Mouse (Mus musculus) G1E (cell line): ENCODE results near the gene Pkd1l2. TPM values are rescaled to one million over a fixed set of nuclear protein-coding genes. Genes with fewer than 3 reads are reported as not detected.

ENCODE experiments used
- ATAC-seq: 2 replicates; pipeline ENCODE4 v1.8.0; 2016; ENCODE audit warnings: mild to moderate bottlenecking; ENCODE audit not compliant: insufficient number of reproducible peaks, poor library complexity, low FRiP score, severe bottlenecking; ENCODE audit errors: extremely low read depth
- DNase-seq: peaks from one replicate; pipeline ENCODE4 v3.0.0; 2012; ENCODE audit warnings: low spot score
- H3K27me3 ChIP-seq: 2 replicates; pipeline ENCODE4 v1.6.1; 2012; ENCODE audit warnings: mild to moderate bottlenecking, low read length, inconsistent platforms; ENCODE audit not compliant: insufficient read depth
- H3K36me3 ChIP-seq: replicated peaks from 2 replicates; pipeline ENCODE3; 2012; ENCODE audit warnings: mild to moderate bottlenecking, inconsistent platforms
- H3K4me1 ChIP-seq: 2 replicates; pipeline ENCODE4 v1.6.1; 2012; ENCODE audit warnings: low read depth, low read length, inconsistent platforms, mixed read lengths; ENCODE audit not compliant: insufficient read depth
- H3K4me3 ChIP-seq: 2 replicates; pipeline ENCODE4 v1.5.1; 2012; ENCODE audit warnings: low read depth, mild to moderate bottlenecking, inconsistent platforms, low read length, moderate library complexity, mixed read lengths
- H3K9me3 ChIP-seq: replicated peaks from 2 replicates; pipeline ENCODE4 v1.6.1; 2012; ENCODE audit warnings: inconsistent platforms
- CTCF ChIP-seq: IDR thresholded peaks from 2 replicates; pipeline ENCODE4 v1.5.1; 2012; ENCODE audit warnings: low read depth, low read length, inconsistent platforms, mixed read lengths
- GATA1 ChIP-seq: IDR thresholded peaks from 2 replicates; pipeline ENCODE4 v1.6.1; 2012; ENCODE audit warnings: borderline replicate concordance, low read length, inconsistent platforms, mixed read lengths
- GATA2 ChIP-seq: IDR thresholded peaks from 2 replicates; pipeline ENCODE4 v1.6.1; 2012; ENCODE audit warnings: low read depth, low read length, inconsistent platforms, borderline replicate concordance
- POLR2AphosphoS5 ChIP-seq: IDR thresholded peaks from 2 replicates; pipeline ENCODE4 v1.6.1; 2012; ENCODE audit warnings: low read depth, low read length, inconsistent platforms; ENCODE audit not compliant: insufficient replicate concordance
- TAL1 ChIP-seq: conservative IDR thresholded peaks from 2 replicates; pipeline ENCODE4 v1.6.1; 2012; ENCODE audit warnings: low read depth, low read length, inconsistent platforms, mixed read lengths
- polyA plus RNA-seq: library from polyadenylated mRNA; stranded (reverse); fragments of >175 nt; gene quantifications from 2 replicates; pipeline ENCODE4 v1.2.3, GENCODE M21; 2012
- total RNA-seq, 2 experiments: library from RNA; stranded (forward) in 1 of 2; stranded (reverse) in 1 of 2; fragments of 200-1000 nt in 1 of 2; fragments of >200 nt in 1 of 2; fragmentation: Nextera tagmentation in 1 of 2; gene quantifications; 2 replicates each; pipeline ENCODE4 v1.2.3; 2014 to 2017

Gene Pkd1l2
- total and polyA plus RNA-seq, 3 experiments, result 0.09 to 0.60 (median 0.16) TPM

DNA sequence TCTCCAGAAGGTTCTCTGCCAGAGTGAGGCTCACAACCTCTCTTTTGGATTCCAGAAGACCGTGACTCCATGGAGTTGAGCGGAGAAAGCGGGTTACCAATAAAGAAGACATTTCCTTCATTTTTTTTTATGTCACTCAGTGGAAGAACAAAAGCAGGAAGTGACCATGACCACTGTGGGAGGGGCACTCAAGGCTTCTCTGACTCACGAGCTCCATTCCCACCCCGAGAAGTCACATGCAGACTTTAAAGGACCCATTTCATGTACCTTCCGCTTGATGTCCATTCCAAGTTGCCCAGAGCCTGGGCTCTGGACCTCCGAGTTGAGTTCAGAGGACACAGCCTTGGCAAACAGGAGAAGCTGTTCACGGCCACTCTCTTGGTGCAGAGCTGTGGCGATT, 31.5 kb downstream of the Pkd1l2 start:
- H3K4me1 ChIP-seq, result peaks cover 29% of the 10 kb centered on the region
- TF ChIP-seq CTCF (no peak), GATA1 (no peak), GATA2 (no peak), TAL1 (no peak), POLR2AphosphoS5 (no peak)
- H3K4me3 ChIP-seq, result no peak overlapping the region
- ATAC-seq, result no peak
- peaks cover 17% of the 10 kb centered on the region for H3K9me3 ChIP-seq
- H3K27me3 ChIP-seq, result peaks cover 4% of the 10 kb centered on the region
- no peak for DNase-seq
- H3K36me3 ChIP-seq, result no peaks in the 10 kb centered on the region

DNA sequence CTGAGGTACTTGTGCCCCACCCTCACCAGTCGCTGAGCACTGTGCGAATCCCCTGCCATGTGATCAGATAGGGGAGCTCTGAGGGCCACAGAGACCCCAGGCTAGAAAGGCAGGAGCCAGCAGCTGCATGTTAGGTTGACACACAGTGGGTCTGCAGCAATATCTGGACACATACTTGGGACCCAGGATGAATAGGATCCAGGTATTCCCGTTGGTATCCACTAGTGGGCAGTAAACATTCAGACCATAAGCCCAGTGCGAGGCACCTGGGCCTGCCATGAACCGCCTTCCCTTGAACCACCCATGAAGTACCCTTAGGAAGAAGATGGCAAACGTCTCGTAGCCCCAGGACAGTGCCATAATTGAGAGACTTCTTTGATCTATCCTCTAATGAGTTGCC, 32.8 kb downstream of the Pkd1l2 start:
- no peak for TF ChIP-seq TAL1
- no peaks in the 10 kb centered on the region for H3K36me3 ChIP-seq
- DNase-seq, result no peak
- H3K9me3 ChIP-seq, result peaks cover 14% of the 10 kb centered on the region
- no peak overlapping the region for H3K4me3 ChIP-seq
- no peak for ATAC-seq
- H3K4me1 ChIP-seq, result peaks cover 20% of the 10 kb centered on the region
- H3K27me3 ChIP-seq, result peaks cover 4% of the 10 kb centered on the region; the same call in 1 of the 2 replicates

DNA sequence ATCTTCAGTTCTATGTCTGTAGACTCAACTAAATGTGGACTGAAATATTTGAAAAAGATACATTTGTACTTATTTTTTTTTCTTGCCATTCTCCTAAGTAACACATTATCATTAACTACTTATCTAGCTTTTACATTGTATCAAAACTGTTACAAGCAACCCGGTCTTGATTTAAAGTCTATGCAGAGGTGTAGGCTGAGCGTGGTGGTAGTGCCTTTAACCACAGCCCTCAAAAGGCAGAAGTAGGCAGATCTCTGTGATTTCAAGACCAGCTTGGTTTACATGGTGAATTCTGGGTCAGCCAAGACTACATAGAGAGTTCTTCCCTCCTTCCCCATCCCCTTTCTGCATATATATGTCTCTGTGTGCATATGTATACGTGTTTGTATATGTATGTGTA, 38.7 kb downstream of the Pkd1l2 start:
- peaks cover 10% of the 10 kb centered on the region for H3K27me3 ChIP-seq
- no peak overlapping the region for H3K4me3 ChIP-seq
- peaks cover 8% of the 10 kb centered on the region for H3K9me3 ChIP-seq
- H3K4me1 ChIP-seq, result no peaks in the 10 kb centered on the region
- TF ChIP-seq CTCF, result no peak
- TF ChIP-seq POLR2AphosphoS5, result no peak
- no peak for TF ChIP-seq GATA2
- DNase-seq, result no peak
- no peak for ATAC-seq
- no peaks in the 10 kb centered on the region for H3K36me3 ChIP-seq

DNA sequence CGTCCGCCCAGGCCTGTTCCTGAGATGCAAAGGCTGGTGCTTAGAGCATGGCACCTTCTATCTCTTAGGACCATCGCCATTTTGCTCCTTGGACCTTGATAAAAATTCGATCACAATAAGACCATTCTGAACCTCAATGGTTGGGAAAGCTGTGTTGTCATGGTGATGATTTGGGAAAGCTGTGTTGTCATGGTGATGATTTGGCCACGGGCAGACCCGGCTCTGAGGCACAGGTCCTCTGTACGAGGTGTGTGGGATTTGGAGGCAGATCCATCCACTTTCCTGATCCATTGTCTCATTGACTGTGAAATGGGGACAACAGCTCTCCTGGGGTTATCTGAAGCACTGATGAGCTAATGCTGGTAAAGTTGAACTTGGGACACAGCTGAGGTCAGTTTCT, 42.4 kb downstream of the Pkd1l2 start:
- no peak for ATAC-seq
- no peak for DNase-seq
- no peaks in the 10 kb centered on the region for H3K36me3 ChIP-seq

DNA sequence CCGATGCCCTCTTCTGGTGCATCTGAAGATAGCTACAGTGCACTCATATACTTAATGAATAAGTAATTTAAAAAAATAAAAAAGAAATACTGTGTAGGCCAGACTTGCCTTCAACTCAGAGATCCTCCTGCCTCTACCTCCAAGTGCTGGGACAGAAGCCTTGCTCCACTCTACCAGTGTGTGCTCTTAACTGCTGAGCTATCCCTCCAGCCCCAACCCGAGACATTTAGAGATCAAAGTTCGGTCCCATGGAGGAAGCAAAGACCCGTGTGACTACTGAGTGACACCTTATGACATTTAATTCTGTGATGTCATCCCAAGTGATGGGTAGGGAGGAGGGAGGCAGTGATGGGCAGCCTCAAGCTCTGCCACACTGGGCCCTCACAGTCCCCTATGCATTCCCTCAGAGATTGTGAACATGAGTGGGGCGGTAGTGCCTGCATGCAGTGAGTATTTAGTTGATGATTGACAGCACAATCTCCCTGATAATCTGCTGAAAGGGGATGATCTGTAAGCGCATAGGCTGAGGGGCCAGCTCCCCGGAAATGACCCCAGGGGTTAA, 44.8 kb downstream of the Pkd1l2 start:
- TF ChIP-seq CTCF, result no peak
- TF ChIP-seq TAL1, result no peak
- no peak for TF ChIP-seq GATA2
- no peak for TF ChIP-seq GATA1
- TF ChIP-seq POLR2AphosphoS5, result no peak
- DNase-seq, result no peak
- Histone ChIP-seq H3K4me1 (no peaks in the 10 kb centered on the region), H3K9me3 (peaks cover 16% of the 10 kb centered on the region), H3K27me3 (peaks cover 3% of the 10 kb centered on the region; the same call in 1 of the 2 replicates), H3K36me3 (no peaks in the 10 kb centered on the region), H3K4me3 (no peak overlapping the region)
- no peak for ATAC-seq

More for the DNA sequence above, 42.4 kb downstream of the Pkd1l2 start:
- peaks cover 15% of the 10 kb centered on the region for H3K9me3 ChIP-seq
- no peaks in the 10 kb centered on the region for H3K4me1 ChIP-seq
- no peak overlapping the region for H3K4me3 ChIP-seq
- H3K27me3 ChIP-seq, result peaks cover 14% of the 10 kb centered on the region
- TF ChIP-seq POLR2AphosphoS5 (no peak), CTCF (no peak), GATA1 (no peak), GATA2 (no peak), TAL1 (no peak)

DNA sequence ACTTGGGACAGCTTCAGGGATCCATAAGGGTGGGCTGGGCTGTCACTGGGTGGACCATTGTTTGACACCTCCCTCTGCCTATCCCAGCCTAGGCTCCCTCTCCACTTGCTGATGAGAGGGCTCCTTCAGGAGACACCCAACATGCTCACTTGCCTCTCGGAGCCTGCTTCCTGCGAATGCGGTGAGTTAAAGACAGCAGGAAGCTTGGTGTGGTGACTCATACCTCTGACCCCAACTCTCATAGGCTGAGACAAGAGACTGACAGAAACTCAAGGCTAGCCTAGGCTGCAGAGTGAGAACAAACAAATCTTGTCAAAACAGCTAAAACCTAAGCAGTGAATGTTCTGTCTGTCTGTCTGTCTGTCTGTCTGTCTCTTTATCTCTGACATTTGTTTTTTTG, 48.9 kb downstream of the Pkd1l2 start:
- Histone ChIP-seq H3K27me3 (peaks cover 3% of the 10 kb centered on the region; the same call in 1 of the 2 replicates), H3K4me1 (no peaks in the 10 kb centered on the region), H3K4me3 (no peak overlapping the region), H3K9me3 (peaks cover 25% of the 10 kb centered on the region), H3K36me3 (no peaks in the 10 kb centered on the region)
- TF ChIP-seq TAL1 (no peak), CTCF (no peak), POLR2AphosphoS5 (no peak), GATA1 (no peak), GATA2 (no peak)
- ATAC-seq (no peak), DNase-seq (no peak)

DNA sequence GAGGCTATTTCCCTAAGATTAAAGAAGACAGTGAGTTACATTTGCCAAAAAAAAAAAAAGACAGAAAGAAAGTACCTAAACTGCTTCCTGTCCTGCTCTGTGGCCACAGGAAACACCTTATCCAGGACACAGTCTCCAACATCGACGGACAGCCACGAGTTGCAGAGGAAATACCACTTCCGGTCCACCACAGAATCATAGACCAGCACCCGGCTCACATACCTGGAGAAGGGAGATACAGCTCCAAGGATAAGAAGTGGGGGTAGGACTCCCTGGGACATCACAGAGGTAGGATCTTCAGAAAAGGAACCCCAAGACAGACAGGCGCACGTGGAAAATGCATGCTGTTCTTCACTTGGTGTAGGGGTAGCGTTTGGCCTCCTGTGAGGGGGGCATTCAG, 49.6 kb downstream of the Pkd1l2 start:
- no peak for TF ChIP-seq CTCF
- TF ChIP-seq POLR2AphosphoS5, result no peak
- no peak for TF ChIP-seq GATA1
- TF ChIP-seq GATA2, result no peak
- TF ChIP-seq TAL1, result no peak
- ATAC-seq (no peak), DNase-seq (no peak)

More for the DNA sequence above, 49.6 kb downstream of the Pkd1l2 start:
- Histone ChIP-seq H3K4me1 (no peaks in the 10 kb centered on the region), H3K36me3 (no peaks in the 10 kb centered on the region), H3K4me3 (no peak overlapping the region), H3K9me3 (peaks cover 21% of the 10 kb centered on the region), H3K27me3 (no peaks in the 10 kb centered on the region)
